Mouse (Mus musculus) spleen, embryonic (tissue): ENCODE results near the gene Tnnt2.

ENCODE experiments used
- CTCF ChIA-PET: fragments of 350-600 bp; sonication (Branson Sonifier 250); formaldehyde crosslinking; loops from one replicate; lab custom pipeline; 2022; lab: Charles Lee

Gene Tnnt2

GRCm38 (mm10) chr1:135854591-135855343, 18.6 kb downstream of the Tnnt2 start:
- CTCF ChIA-PET: no interaction called here

- CTCF ChIA-PET: no interaction called here
These were observed 19.2 kb downstream of the Tnnt2 start for GRCm38 (mm10) chr1:135855344-135855687.

- CTCF ChIA-PET: no interaction called here
These were observed 19.9 kb downstream of the Tnnt2 start for GRCm38 (mm10) chr1:135856070-135856469.

DNA sequence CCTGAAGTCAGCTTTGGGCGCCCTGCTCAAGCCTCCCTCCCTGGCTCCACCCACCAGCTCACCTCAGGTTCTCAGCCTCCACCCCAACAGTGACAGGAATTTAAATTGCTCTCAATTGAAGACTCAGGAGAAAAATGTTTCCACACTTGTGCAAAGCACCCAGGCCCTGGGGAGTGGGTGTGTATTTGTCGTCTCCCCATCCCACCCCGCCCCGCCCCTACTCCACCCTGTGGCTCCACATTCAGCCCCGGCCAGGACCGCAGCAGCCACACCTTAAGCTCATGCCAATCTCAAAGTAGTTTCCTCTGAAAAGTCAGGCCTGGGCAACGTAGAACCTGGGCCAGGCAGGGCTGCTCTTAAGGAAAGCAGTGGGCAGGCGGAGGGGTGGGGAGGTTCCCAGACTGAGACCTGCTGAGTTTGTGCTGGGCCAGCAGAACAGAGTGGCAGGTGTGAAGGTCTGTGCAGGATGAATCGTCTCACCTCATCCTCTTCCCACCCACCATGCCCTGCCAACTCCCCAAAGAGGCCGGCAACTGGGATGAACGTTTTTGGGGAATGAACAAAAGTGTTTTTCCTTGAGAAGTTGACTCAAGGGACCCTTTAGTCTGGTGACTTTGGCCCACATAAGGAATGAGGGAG, 21.1 kb downstream of the Tnnt2 start:
- CTCF ChIA-PET: no interaction called here

- CTCF ChIA-PET: interaction anchor here (0.6 to 0.7 kb wide), 3 partner anchors 62 to 341 kb away, joined by 3 to 6 read pairs (median 5); no protein-coding TSS in a partner anchor
These were observed 22.4 kb downstream of the Tnnt2 start for GRCm38 (mm10) chr1:135858533-135858932.

DNA sequence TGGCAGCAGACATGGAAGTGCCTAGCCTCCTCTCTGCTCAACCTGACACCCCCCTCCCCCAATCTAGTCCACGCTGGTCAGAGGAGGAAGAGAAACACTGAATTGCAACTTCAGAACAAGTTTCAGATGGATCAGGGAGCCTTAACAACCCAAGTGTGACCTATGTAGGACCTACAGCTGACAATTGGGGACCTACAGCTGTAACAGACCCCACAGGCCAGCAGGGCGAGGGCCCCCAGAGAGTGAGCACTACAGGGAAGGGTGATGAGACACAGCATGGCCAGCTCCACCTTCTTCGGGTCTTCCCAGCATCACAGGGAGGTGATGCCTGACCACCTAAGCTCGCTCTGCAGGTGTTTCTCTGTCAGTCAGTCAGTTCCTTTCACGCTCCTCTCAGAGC, 24.9 kb downstream of the Tnnt2 start:
- CTCF ChIA-PET: no interaction called here

- CTCF ChIA-PET: no interaction called here
These were observed 25.9 kb downstream of the Tnnt2 start for GRCm38 (mm10) chr1:135861980-135862552.

DNA sequence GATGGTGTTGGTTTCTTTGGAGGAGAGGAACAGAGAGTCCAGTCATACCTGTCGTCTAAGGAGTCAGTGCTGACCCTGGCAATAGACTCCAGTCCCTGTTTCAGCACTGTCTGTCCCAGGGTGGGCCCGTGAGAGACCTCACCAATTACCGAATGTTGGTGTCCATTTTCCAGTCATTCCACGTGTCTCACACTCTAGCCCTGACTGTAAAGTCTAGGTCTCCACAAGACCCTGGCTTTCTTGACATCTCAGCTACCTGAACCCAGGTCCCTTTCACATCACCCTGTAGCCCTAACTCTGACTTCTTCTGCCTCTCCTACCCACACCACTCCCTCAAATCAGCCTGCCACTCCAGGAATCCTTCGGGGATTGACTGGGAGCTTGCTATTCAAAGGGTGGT, 26.4 kb downstream of the Tnnt2 start:
- CTCF ChIA-PET: no interaction called here

DNA sequence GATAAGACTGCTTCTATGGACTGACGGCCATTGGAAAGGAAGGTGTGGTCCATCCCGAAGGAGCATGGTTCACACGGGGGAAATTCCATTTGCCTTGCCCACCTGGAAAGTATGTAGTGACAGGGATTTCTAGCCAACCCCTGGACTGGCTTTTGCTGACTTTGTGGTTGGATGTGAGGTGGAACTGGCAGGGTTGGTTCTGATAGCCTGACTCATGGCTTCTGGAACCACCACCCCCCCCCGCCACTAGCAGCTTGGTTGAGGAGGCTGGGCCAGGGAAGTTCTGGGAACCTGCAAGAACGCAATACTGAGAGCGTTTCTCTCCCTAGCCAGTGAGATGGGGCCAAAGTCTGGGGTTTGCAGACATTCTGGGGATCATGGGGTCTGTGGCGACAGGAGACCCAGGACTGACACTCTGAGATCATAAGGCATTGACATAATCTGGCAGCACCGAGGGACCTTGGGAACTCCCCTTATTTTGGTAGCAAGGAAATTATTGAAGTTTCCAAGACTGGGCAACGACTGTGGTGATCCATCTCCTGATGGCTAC, 27.7 kb downstream of the Tnnt2 start:
- CTCF ChIA-PET: no interaction called here

GRCm38 (mm10) chr1:135864830-135865229, 28.7 kb downstream of the Tnnt2 start:
- CTCF ChIA-PET: no interaction called here

DNA sequence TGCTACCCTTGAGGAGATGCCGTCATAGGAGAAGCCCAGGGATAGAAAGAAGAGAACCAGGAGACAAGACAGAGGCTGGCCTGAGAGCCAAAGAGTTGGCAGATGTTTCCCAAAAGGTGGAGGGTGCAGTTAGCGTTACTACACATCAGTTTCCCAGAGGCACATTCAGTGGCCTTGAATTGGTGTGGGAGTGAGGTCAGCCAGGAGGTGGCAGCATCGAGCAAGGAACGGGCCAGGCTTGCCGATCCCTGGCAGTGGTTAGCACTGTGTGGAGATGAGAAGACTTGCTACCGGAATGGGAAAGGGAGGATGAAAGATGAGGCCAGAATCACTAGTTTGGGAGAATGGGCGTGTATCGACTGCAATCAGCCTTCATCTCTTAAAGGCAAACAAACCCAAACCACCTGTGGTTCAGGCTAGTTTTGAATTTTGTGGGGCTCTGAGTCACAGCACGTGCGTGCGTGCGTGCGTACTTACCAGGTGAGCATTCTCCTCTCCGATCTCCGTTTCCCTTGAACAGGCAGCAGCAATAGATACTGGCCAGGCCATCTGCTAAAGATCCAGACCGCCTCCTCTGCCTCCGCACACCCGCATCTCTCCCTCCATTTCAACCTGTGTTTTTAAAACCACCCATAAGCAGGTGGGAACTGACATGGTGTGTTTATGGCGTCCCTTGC, 29.5 kb downstream of the Tnnt2 start:
- CTCF ChIA-PET: no interaction called here

DNA sequence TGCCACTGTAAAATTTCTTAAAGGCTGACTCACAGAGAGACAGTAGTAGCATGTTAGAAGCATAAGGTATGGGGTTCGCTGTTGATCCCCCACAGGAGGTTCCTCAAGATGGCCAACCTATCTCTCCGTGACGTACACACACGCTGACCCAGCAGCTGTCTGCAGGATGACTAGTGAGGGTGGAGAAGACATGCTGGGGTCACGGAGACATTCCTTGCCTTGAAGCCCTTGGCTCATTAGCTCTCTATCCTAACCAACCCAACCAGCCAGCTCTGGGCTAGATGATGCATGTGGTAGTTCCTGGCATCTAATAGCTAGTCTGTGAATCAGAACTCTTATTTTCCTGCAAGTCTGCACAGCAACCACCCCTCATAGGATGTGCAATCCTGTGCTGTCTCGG, 32.4 kb downstream of the Tnnt2 start:
- CTCF ChIA-PET: no interaction called here

DNA sequence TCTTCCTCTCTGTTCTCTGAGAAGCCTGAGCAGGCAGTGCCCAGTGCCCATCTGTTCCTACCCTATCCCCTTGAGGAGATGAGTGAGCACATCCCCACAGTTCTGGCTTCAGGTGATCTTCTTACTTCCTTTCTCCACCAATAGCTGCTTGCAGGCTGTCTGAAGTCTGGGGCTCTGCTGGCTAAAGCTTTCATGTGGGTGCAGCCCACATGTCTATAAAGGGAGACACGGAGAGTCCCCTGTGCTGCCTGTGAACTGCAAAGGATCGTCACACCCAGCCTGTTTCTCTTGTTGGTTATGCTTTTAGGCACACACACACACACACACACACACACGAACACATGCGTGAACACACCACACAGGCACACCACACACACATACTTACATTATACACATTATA, 36.8 kb downstream of the Tnnt2 start:
- CTCF ChIA-PET: interaction anchor here (0.6 to 0.7 kb wide), 2 partner anchors 61 to 932 kb away, joined by 3 to 6 read pairs; no protein-coding TSS in a partner anchor

DNA sequence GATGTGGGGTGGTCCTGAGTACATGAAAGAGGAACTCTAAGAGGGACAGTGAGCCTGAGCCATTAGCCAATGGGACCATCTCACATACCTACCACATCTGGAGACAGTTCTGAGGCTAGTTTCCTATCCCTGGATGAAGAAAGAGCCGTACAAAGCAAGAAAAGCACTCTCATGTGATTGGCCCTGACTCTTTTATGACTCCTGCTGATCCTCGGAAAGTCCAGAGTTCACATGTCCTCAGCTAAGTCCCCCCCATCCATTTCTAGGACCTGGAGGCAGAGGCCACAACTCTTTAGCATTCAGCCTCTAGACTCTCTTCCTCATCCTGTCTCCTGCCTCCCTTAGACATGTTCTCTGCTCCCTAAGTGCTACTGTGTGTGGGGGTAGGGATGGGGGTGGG, 41.1 kb downstream of the Tnnt2 start:
- CTCF ChIA-PET: no interaction called here

- CTCF ChIA-PET: interaction anchor here (0.6 kb wide), 1 partner anchor 143 kb away, joined by 3 read pairs; no protein-coding TSS in a partner anchor
These were observed 46.4 kb downstream of the Tnnt2 start for GRCm38 (mm10) chr1:135882385-135883109.

- CTCF ChIA-PET: no interaction called here
These were observed 53.5 kb downstream of the Tnnt2 start for GRCm38 (mm10) chr1:135889461-135890185.

- CTCF ChIA-PET: no interaction called here
These were observed 55.5 kb downstream of the Tnnt2 start for GRCm38 (mm10) chr1:135891424-135892216.

DNA sequence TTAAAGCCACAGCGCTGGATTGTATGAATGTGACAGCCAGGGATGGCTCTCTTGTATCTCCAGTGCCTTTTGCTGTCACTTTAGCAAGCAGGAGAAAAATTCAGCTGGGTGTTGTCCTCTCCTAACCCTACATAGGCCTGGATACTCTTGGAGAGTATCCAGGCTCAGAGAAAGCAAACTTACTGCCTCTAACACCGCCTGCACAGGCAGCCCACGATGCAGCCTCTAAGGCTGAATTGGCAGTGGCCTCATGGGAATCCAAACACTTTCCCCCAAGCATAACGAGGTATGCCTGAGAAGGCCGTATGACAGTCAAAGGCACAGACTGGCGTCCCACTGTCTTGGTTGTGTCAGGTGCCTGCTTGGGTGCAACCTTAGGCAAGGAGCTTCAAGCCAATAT, 56.1 kb downstream of the Tnnt2 start:
- CTCF ChIA-PET: no interaction called here

DNA sequence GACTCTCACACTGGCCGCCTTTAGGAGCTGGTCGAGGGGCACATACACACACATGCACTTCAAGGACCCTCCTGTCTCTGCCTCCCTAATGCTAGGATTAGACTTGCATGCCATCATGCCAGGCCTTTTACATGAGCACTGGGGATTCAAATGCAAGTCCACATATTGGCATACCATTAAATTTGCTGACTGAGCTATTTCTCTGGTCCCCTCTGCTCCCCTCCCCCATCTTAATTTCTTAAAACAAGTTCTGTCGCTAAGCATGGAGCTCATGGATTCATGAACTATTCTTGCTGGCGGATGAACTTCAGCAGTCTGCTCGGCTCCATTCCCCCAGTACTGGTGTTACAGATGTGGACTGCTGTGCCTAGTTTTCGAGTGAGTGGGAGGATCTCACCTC, 56.6 kb downstream of the Tnnt2 start:
- CTCF ChIA-PET: no interaction called here

DNA sequence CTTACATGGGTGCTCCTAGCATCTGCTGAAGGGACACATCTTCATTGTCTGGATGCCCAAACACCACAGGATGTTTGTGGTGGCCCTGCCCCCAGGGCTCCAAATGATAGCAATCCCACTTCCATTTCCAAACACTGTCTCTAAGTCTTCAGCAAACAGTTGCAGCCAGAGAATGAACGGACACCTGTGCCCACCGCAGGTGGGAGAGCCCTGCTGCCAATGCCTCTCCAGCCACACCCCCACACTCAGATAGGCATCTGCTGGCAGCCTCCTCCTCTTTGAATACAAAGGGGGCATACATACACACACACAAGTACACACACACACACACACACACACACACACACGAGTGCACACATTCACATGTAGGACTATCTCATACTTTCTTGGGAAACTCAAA, 57.2 kb downstream of the Tnnt2 start:
- CTCF ChIA-PET: no interaction called here
